Mouse (Mus musculus) small intestine, adult 2 months (tissue): ENCODE measurements around the gene Elmo1.

Source experiments
- CTCF ChIP-seq: fragments of 200-500 bp; IDR thresholded peaks from 2 replicates; pipeline ENCODE4 v1.5.1; 2012; ENCODE audit warnings: low read depth, mild to moderate bottlenecking, control low read depth, inconsistent platforms, low read length, moderate library complexity, mixed read lengths; ENCODE audit not compliant: insufficient replicate concordance, insufficient read length; ENCODE audit errors: extremely low read depth
- POLR2A ChIP-seq: fragments of 200-500 bp; IDR thresholded peaks from 2 replicates; pipeline ENCODE4 v1.6.1; 2012; ENCODE audit warnings: low read depth, mild to moderate bottlenecking, control low read depth, inconsistent platforms, low read length, moderate library complexity

GRCm38 (mm10) chr13:20491666-20492065, 401.3 kb downstream of the Elmo1 start:
- TF ChIP-seq POLR2A (no peak), CTCF (no peak)
